Mouse (Mus musculus) CH12.LX (cell line): ENCODE results near the gene Kif17. TPM values are rescaled to one million over a fixed set of nuclear protein-coding genes. Genes with fewer than 3 reads are reported as not detected.

Source experiments
- polyA plus RNA-seq: library from polyadenylated mRNA; unstranded; fragments of >175 nt; gene quantifications from 2 replicates; pipeline ENCODE4 v1.2.1, GENCODE M21; 2012; ENCODE audit warnings: low read depth; ENCODE audit not compliant: insufficient read length
- total RNA-seq, 2 experiments: library from RNA; depleted of rRNA; stranded (reverse); fragments of 300-350 nt in 1 of 2; fragments of >200 nt in 1 of 2; gene quantifications; 2 replicates each; pipeline ENCODE4 v1.2.3; 2012 to 2014

Gene Kif17
- total and polyA plus RNA-seq, 3 experiments = 0.17 to 1.5 (median 0.55) TPM

Other genes with a start within 250 kb of the Kif17 start
- gene Hp1bp3, start 34.1 kb upstream of the Kif17 start, total RNA-seq (2012; rRNA removed) = 61.9 and 67.7 TPM in 2 replicates
- 66.9 and 73.7 TPM in 2 replicates for gene Hp1bp3, start 34.1 kb upstream of the Kif17 start, total RNA-seq (2014; rRNA removed)
- gene Hp1bp3, start 34.1 kb upstream of the Kif17 start, polyA plus RNA-seq = 78.2 and 84.2 TPM in 2 replicates
- gene Sh2d5, start within 50 bp of the Kif17 start, total RNA-seq (2012; rRNA removed) = 0.68 and 1.1 TPM in 2 replicates
- 0.24 and 0.28 TPM in 2 replicates for gene Sh2d5, start within 50 bp of the Kif17 start, total RNA-seq (2014; rRNA removed)
- gene Sh2d5, start within 50 bp of the Kif17 start, polyA plus RNA-seq = 0.57 and 0.83 TPM in 2 replicates
- 163 and 184 TPM in 2 replicates for gene Ddost, start 54.3 kb downstream of the Kif17 start, total RNA-seq (2012; rRNA removed)
- gene Ddost, start 54.3 kb downstream of the Kif17 start, total RNA-seq (2014; rRNA removed) = 153 and 164 TPM in 2 replicates
- gene Ddost, start 54.3 kb downstream of the Kif17 start, polyA plus RNA-seq = 174 and 186 TPM in 2 replicates
- 7.9 and 10.8 TPM in 2 replicates for gene Pink1, start 75.9 kb downstream of the Kif17 start, total RNA-seq (2012; rRNA removed)
- 7.0 and 7.1 TPM in 2 replicates for gene Pink1, start 75.9 kb downstream of the Kif17 start, total RNA-seq (2014; rRNA removed)
- 5.5 and 7.2 TPM in 2 replicates for gene Pink1, start 75.9 kb downstream of the Kif17 start, polyA plus RNA-seq
- not detected in 2 replicates for gene Cda, start 117.6 kb downstream of the Kif17 start, total RNA-seq (2012; rRNA removed)
- not detected in 2 replicates for gene Cda, start 117.6 kb downstream of the Kif17 start, total RNA-seq (2014; rRNA removed)
- gene Cda, start 117.6 kb downstream of the Kif17 start, polyA plus RNA-seq = not detected in 2 replicates
- gene Fam43b, start 146.1 kb downstream of the Kif17 start, total RNA-seq (2012; rRNA removed) = not detected in 2 replicates
- not detected in 2 replicates for gene Fam43b, start 146.1 kb downstream of the Kif17 start, total RNA-seq (2014; rRNA removed)
- not detected in 2 replicates for gene Fam43b, start 146.1 kb downstream of the Kif17 start, polyA plus RNA-seq
- 12.3 and 19.7 TPM in 2 replicates for gene Mul1, start 184.2 kb downstream of the Kif17 start, total RNA-seq (2012; rRNA removed)
- 8.8 and 10.2 TPM in 2 replicates for gene Mul1, start 184.2 kb downstream of the Kif17 start, total RNA-seq (2014; rRNA removed)
- gene Mul1, start 184.2 kb downstream of the Kif17 start, polyA plus RNA-seq = 20.2 and 26.8 TPM in 2 replicates
- 0.04 and 0.13 TPM in 2 replicates for gene Camk2n1, start 203.9 kb downstream of the Kif17 start, total RNA-seq (2012; rRNA removed)
- gene Camk2n1, start 203.9 kb downstream of the Kif17 start, total RNA-seq (2014; rRNA removed) = not detected in 2 replicates
- gene Camk2n1, start 203.9 kb downstream of the Kif17 start, polyA plus RNA-seq = not detected in 2 replicates